In the genomic region with DNA sequence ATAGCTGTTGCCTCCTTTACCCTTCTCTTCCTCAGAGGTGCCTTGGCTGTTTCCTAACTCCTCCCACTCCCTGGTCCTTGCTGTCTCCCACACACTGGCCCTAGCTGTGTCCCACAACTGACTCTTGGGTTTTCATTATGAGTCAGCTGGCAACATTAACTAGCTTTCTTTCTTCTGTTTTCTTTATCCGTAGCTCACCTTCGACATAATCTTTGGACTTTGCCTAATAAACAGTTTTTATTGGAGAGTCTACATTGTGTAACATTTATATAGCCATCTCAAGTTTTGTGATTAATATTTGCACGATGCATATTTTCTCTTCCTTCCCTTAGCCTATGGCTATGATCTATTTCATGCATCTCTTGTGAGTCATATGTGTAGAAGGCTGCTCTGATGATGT, we compare ENCODE assay signal across 32 mouse cellular contexts. TPM values are rescaled to one million over a fixed set of nuclear protein-coding genes. Genes with fewer than 3 reads are reported as not detected.
DNase-seq lines count a peak whose midpoint lies in the region; ATAC-seq and TF ChIP-seq lines count a peak whose summit lies in the region.
"Had no signal": no experiment of that assay in that cellular context is flagged by ENCODE, and none has a peak within 500 bp of the region (broad histone marks: within the 10 kb centered on the region; RNA-seq: fewer than 3 reads in every experiment).

No protein-coding gene starts in this region.

- H3K4me1 ChIP-seq in stomach, postnatal 0 days (replicated peaks; ENCODE audit: control insufficient read depth, insufficient read depth): 0 out of 2 replicates have a peak, but pooled peaks cover 3% of the 10 kb centered on the region
- H3K4me1 ChIP-seq in forebrain, embryonic 13.5 days: peaks cover 6% of the 10 kb centered on the region; the same call in 1 of the 2 replicates
- H3K4me1 ChIP-seq: embryonic facial prominence, embryonic 12.5 days; heart, embryonic 10.5 days; heart, embryonic 15.5 days had no signal

- H3K27me3 ChIP-seq in stomach, postnatal 0 days (ENCODE audit: control insufficient read depth, insufficient read depth, low read length): no peaks in the 10 kb centered on the region
- no peaks in the 10 kb centered on the region for H3K27me3 ChIP-seq in forebrain, embryonic 13.5 days
- H3K27me3 ChIP-seq: embryonic facial prominence, embryonic 12.5 days; heart, embryonic 15.5 days; midbrain, embryonic 15.5 days; neural tube, embryonic 15.5 days had no signal

- peak; percentile 31 for DNase-seq in lung, postnatal 10 days
- DNase-seq in lung, postnatal 36 days: no peak
- peak; percentile 49 for DNase-seq in NIH3T3 (ENCODE audit: low read depth)
- peak; percentile 49 for DNase-seq in fibroblast of lung, adult 2 months (ENCODE audit: low read depth)
- no peak for DNase-seq in stomach, postnatal 0 days (ENCODE audit: low spot score)
- no peak for DNase-seq in spleen, adult 18-20 months
- DNase-seq: adrenal gland, postnatal 14 days; cerebellum, adult 11 months; cerebellum, adult 9-11 months; embryo, embryonic 11 days; kidney, postnatal 25 days; left cerebral cortex, postnatal 4 days; lung, adult 2 months; lung, postnatal 14 days; right cerebral cortex, adult 18-20 months; right cerebral cortex, postnatal 4 days had no signal

- H3K36me3 ChIP-seq in stomach, postnatal 0 days (ENCODE audit: control insufficient read depth, insufficient read depth, low read length): 0 out of 2 replicates have a peak, but pooled peaks cover 2% of the 10 kb centered on the region
- no peaks in the 10 kb centered on the region for H3K36me3 ChIP-seq in forebrain, embryonic 13.5 days (ENCODE audit: poor library complexity, severe bottlenecking)
- H3K36me3 ChIP-seq: G1E; heart, embryonic 10.5 days; heart, embryonic 15.5 days; midbrain, embryonic 15.5 days; neural tube, embryonic 15.5 days had no signal

- TF ChIP-seq CTCF in stomach, postnatal 0 days (IDR thresholded peaks at IDR 0.05; ENCODE audit: low read depth): no peak

- H3K9ac ChIP-seq in stomach, postnatal 0 days (ENCODE audit: low read length): no peak overlapping the region
- H3K9ac ChIP-seq in forebrain, embryonic 13.5 days: no peak overlapping the region
- H3K9ac ChIP-seq: embryonic facial prominence, embryonic 12.5 days; heart, embryonic 15.5 days; liver, embryonic 14.5 days; midbrain, embryonic 15.5 days; neural tube, embryonic 15.5 days had no signal

- H3K4me3 ChIP-seq in stomach, postnatal 0 days (ENCODE audit: low read depth, low read length): no peak overlapping the region
- H3K4me3 ChIP-seq in forebrain, embryonic 13.5 days: no peak overlapping the region
- H3K4me3 ChIP-seq: embryonic facial prominence, embryonic 12.5 days; heart, embryonic 10.5 days; heart, embryonic 15.5 days; layer of hippocampus, adult 2 months; midbrain, embryonic 10.5 days; midbrain, embryonic 15.5 days; neural tube, embryonic 15.5 days had no signal

- peak; percentile 73; the same call in 1 of the 2 replicates for ATAC-seq in stomach, postnatal 0 days (ENCODE audit: low FRiP score, low TSS enrichment)
- no peak for ATAC-seq in forebrain, embryonic 13.5 days
- ATAC-seq: hindbrain, embryonic 16.5 days; midbrain, embryonic 15.5 days; Patski had no signal

- H3K27ac ChIP-seq in stomach, postnatal 0 days (replicated peaks): no peak overlapping the region
- H3K27ac ChIP-seq in forebrain, embryonic 13.5 days: no peak overlapping the region
- H3K27ac ChIP-seq: embryonic facial prominence, embryonic 12.5 days; heart, embryonic 10.5 days; heart, embryonic 15.5 days; layer of hippocampus, adult 2 months; liver, embryonic 14.5 days; midbrain, embryonic 10.5 days; midbrain, embryonic 15.5 days; neural tube, embryonic 15.5 days had no signal

- WGBS in stomach, postnatal 0 days: 61% methylated on average over 3 of the region's 3 CpGs
- WGBS in forebrain, embryonic 13.5 days: 99% methylated on average over 3 of the region's 3 CpGs

- H3K9me3 ChIP-seq in stomach, postnatal 0 days (ENCODE audit: control insufficient read depth, low read length): no peaks in the 10 kb centered on the region
- H3K9me3 ChIP-seq in forebrain, embryonic 13.5 days (replicated peaks): no peaks in the 10 kb centered on the region
- H3K9me3 ChIP-seq: G1E; heart, embryonic 10.5 days; heart, embryonic 15.5 days; midbrain, embryonic 15.5 days; neural tube, embryonic 15.5 days had no signal

- no peak for TF ChIP-seq EP300 in stomach, postnatal 0 days (optimal IDR thresholded peaks at IDR 0.05)

- no peak overlapping the region for H3K4me2 ChIP-seq in stomach, postnatal 0 days (replicated peaks; ENCODE audit: low read depth)
- no peak overlapping the region for H3K4me2 ChIP-seq in forebrain, embryonic 13.5 days
- H3K4me2 ChIP-seq: embryonic facial prominence, embryonic 12.5 days; heart, embryonic 15.5 days; midbrain, embryonic 15.5 days; neural tube, embryonic 15.5 days had no signal

RNA-seq across cellular contexts. Expression of a gene that starts 40.7 kb away (rescaled TPM):
- polyA plus RNA-seq in stomach, postnatal 0 days (2015; fragmentation: Nextera tagmentation; extraction: Ambion mirVana): 5.9 and 6.9 TPM in 2 replicates
- polyA plus RNA-seq in forebrain, embryonic 13.5 days (2015; fragmentation: Nextera tagmentation; extraction: Ambion mirVana): 2.7 and 2.9 TPM in 2 replicates
- polyA plus RNA-seq: G1E had no signal

RNA-seq across cellular contexts. Expression of a gene that starts 55.8 kb away (rescaled TPM):
- polyA plus RNA-seq in stomach, postnatal 0 days (2015; fragmentation: Nextera tagmentation; extraction: Ambion mirVana): 3,206 and 3,289 TPM in 2 replicates
- polyA plus RNA-seq in forebrain, embryonic 13.5 days (2015; fragmentation: Nextera tagmentation; extraction: Ambion mirVana): not detected in 2 replicates
- polyA plus RNA-seq: C2C12; embryonic facial prominence, embryonic 12.5 days; forebrain, embryonic 11.5 days; G1E; heart, embryonic 10.5 days; heart, embryonic 15.5 days; hindbrain, embryonic 11.5 days; hindbrain, embryonic 16.5 days; kidney, embryonic 14.5 days; liver, embryonic 14.5 days; lung, adult 2 months; midbrain, embryonic 10.5 days; midbrain, embryonic 15.5 days; neural tube, embryonic 15.5 days; Patski had no signal

Comparison
In these comparisons a context has a peak if more than half of its experiments do, and no peak if none do; other contexts are left out.
1. DNase-seq: peak in lung, postnatal 10 days (single experiment), NIH3T3 (single experiment) and fibroblast of lung, adult 2 months (single experiment); none in lung, postnatal 36 days (single experiment), stomach, postnatal 0 days (single experiment) and spleen, adult 18-20 months (0 of 2).
2. RNA of a gene that starts 55.8 kb away (polyA plus RNA-seq): 3,206 to 3,289 TPM in stomach, postnatal 0 days; not detected in forebrain, embryonic 13.5 days; every median in the first group is over 1,000 times any median in the second.